7 mouse cellular contexts compared by ENCODE assay signal in the genomic region with DNA sequence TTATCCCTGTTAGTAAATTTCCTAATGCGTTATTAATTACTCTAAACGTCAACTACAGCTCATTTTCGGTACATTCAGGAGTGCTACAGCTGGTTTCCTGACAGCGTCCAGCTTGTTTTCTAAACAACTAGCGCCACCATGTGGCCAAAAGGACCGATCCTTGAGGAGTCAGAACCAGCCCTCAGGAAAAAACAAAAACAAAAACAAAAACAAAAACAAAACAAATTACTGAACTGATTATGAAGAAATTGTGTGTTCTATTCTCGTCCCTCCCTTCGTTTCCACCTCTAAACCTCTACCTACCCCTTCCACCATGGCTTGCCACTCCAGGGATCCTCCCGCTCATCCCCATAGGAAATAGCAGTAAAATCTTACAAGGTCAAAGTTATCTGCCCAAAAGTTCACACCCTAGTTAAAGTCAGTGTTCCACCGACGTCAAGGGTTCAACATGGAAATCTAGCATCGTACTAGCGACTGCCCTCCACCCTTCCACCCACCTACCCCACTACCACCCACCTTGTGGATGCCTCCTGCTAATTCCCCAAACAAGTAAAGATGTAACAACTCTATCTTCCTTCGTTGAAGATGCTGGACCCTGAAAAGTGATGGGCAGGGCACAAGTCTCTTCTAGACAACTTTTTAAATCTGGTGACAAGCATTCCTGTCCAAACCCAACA. TPM values are rescaled to one million over a fixed set of nuclear protein-coding genes. Genes with fewer than 3 reads are reported as not detected.
DNase-seq lines count a peak whose midpoint lies in the region; ATAC-seq lines count a peak whose summit lies in the region.

No protein-coding gene starts in this region.

- H3K4me3 ChIP-seq in limb, embryonic 10.5 days, result peak overlapping the region; percentile 29; the same call in 1 of the 2 replicates
- peak overlapping the region; percentile 26 for H3K4me3 ChIP-seq in midbrain, embryonic 12.5 days

- peak; percentile 56 to 74 for DNase-seq in adrenal gland, adult 18-20 months (ENCODE audit: low spot score in 2 of 2)
- DNase-seq in cerebellum, postnatal 36 days, result peak; percentile 84 to 90
- peak; percentile 39 to 74 for DNase-seq in gastrocnemius, postnatal 4 days (ENCODE audit: low spot score in 2 of 2)
- peak; percentile 80 for DNase-seq in kidney, adult 18-20 months
- peak; percentile 77 for DNase-seq in limb, embryonic 10.5 days (ENCODE audit: low spot score)
- peak; percentile 50 to 64 for DNase-seq in spleen, postnatal 36 days (ENCODE audit: low spot score in 2 of 2)

- no peaks in the 10 kb centered on the region for H3K36me3 ChIP-seq in limb, embryonic 10.5 days
- no peaks in the 10 kb centered on the region for H3K36me3 ChIP-seq in midbrain, embryonic 12.5 days

- no peak overlapping the region for H3K27ac ChIP-seq in limb, embryonic 10.5 days
- H3K27ac ChIP-seq in midbrain, embryonic 12.5 days (replicated peaks), result no peak overlapping the region

- peak overlapping the region; percentile 56 for H3K4me2 ChIP-seq in midbrain, embryonic 12.5 days (replicated peaks)

- H3K4me1 ChIP-seq in limb, embryonic 10.5 days, result peaks cover 27% of the 10 kb centered on the region
- H3K4me1 ChIP-seq in midbrain, embryonic 12.5 days, result peaks cover 11% of the 10 kb centered on the region

- ATAC-seq in midbrain, embryonic 12.5 days (ENCODE audit: low FRiP score, low read depth), result peak; percentile 84

- peak overlapping the region; percentile 40 for H3K9ac ChIP-seq in midbrain, embryonic 12.5 days (replicated peaks)

- WGBS in limb, embryonic 10.5 days, result 21% methylated on average over 14 of the region's 14 CpGs
- 18% methylated on average over 14 of the region's 14 CpGs for WGBS in midbrain, embryonic 12.5 days

- H3K9me3 ChIP-seq in limb, embryonic 10.5 days (replicated peaks), result no peaks in the 10 kb centered on the region
- H3K9me3 ChIP-seq in midbrain, embryonic 12.5 days, result no peaks in the 10 kb centered on the region

- H3K27me3 ChIP-seq in limb, embryonic 10.5 days (ENCODE audit: low read depth, poor library complexity, severe bottlenecking), result peaks cover 2% of the 10 kb centered on the region; the same call in 1 of the 2 replicates
- peaks cover 12% of the 10 kb centered on the region for H3K27me3 ChIP-seq in midbrain, embryonic 12.5 days

RNA-seq across cellular contexts. Expression of a gene that starts 3.7 kb away (rescaled TPM):
- total RNA-seq in adrenal gland, adult 18-20 months (2021), result 10 to 100 TPM; 24.7 to 28.4 TPM
- total RNA-seq in gastrocnemius, postnatal 4 days (2021), result 10 to 100 TPM; 36.9 to 45.5 TPM
- polyA plus RNA-seq in limb, embryonic 10.5 days (2016; fragmentation: Nextera tagmentation; extraction: Ambion mirVana), result 46.8 and 54.4 TPM in 2 replicates
- 47.3 and 56.2 TPM in 2 replicates for polyA plus RNA-seq in midbrain, embryonic 12.5 days (2016; fragmentation: Nextera tagmentation; extraction: Ambion mirVana)

RNA-seq across cellular contexts. Expression of a gene that starts 3.8 kb away (rescaled TPM):
- not detected for total RNA-seq in adrenal gland, adult 18-20 months (2021)
- total RNA-seq in gastrocnemius, postnatal 4 days (2021), result under 1 TPM; 0.21 to 0.81 TPM
- polyA plus RNA-seq in limb, embryonic 10.5 days (2016; fragmentation: Nextera tagmentation; extraction: Ambion mirVana), result 0.08 and 0.58 TPM in 2 replicates
- 0.06 and 0.10 TPM in 2 replicates for polyA plus RNA-seq in midbrain, embryonic 12.5 days (2016; fragmentation: Nextera tagmentation; extraction: Ambion mirVana)

RNA-seq across cellular contexts. Expression of a gene that starts 25.2 kb away (rescaled TPM):
- total RNA-seq in adrenal gland, adult 18-20 months (2021), result 10 to 100 TPM; 21.0 to 22.9 TPM
- total RNA-seq in gastrocnemius, postnatal 4 days (2021), result 10 to 100 TPM; 11.7 to 14.6 TPM
- polyA plus RNA-seq in limb, embryonic 10.5 days (2016; fragmentation: Nextera tagmentation; extraction: Ambion mirVana), result 14.6 and 16.1 TPM in 2 replicates
- 16.5 and 17.8 TPM in 2 replicates for polyA plus RNA-seq in midbrain, embryonic 12.5 days (2016; fragmentation: Nextera tagmentation; extraction: Ambion mirVana)

RNA-seq across cellular contexts. Expression of a gene that starts 28.5 kb away (rescaled TPM):
- total RNA-seq in adrenal gland, adult 18-20 months (2021), result not detected
- total RNA-seq in gastrocnemius, postnatal 4 days (2021), result not detected
- not detected in 2 replicates for polyA plus RNA-seq in limb, embryonic 10.5 days (2016; fragmentation: Nextera tagmentation; extraction: Ambion mirVana)
- not detected in 2 replicates for polyA plus RNA-seq in midbrain, embryonic 12.5 days (2016; fragmentation: Nextera tagmentation; extraction: Ambion mirVana)
